Mouse (Mus musculus) 416B (cell line): Measurements from ENCODE around the gene Cyp2j6.
"Not testable (repeated sequence)": the region's sequence is repeated elsewhere in the genome, so short reads cannot be mapped to it uniquely, and the experiment has no call there.

Experiments used
- DNase-seq: peaks from one replicate; pipeline ENCODE4 v3.0.0; 2011; ENCODE audit warnings: low read depth

The Cyp2j6 gene

GRCm38 (mm10) chr4:96553133-96553819 lies at the start of gene Cyp2j6:
Cyp2j6 (minus strand) TSS chr4:96553661.
- DNase-seq: no peak

- no peak for DNase-seq
These were observed 38.3 kb upstream of the Cyp2j6 start for GRCm38 (mm10) chr4:96591791-96592150.

DNA sequence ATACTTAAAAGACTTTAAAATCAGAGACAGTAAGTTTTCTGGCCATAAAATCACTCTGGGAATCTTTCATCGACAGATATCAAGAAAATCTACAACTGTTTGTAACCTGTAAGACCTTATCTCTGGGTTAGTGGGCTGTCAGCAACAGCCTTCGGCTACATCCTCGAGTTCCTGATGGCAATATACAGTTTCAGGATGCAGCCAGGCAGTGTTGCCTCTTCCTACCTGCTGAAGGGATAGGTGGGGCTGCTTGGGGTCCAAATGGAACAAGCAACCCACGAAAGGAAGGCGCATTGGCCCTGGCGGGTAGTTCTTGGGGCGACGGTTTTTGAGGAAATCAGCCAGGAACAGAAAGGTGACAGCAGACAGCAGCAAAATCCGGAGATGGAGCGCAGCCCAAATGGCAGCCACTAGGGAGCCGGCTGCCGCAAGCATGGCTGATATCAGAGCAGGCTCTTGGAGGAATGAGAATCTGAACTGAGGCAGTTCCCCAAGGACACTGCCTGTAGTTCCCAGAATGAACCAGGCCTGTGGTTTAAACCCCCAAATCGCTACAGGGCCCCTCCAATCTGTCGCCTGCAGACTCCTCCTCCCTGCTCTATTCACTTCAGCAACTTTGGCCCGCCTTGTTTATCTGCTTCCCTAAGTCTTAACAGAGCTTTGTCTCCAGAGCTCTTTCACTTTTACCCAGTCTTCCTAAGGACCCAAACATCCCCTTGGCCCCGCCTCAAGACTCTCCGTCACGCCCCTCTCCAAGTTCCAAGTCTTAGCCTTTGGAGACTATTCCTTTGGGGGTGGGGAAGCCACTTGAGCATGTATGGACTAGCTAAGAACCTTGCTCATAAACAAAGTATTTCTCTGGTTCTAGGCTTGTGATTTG lies 37.7 kb upstream of the Cyp2j6 start, which contains the start of gene Cyp2j9:
Gene Cyp2j9 (minus strand): TSS at position 668 of the 880 bp plus-strand sequence.
- no peak for DNase-seq

- DNase-seq: no peak
These were observed 28.1 kb upstream of the Cyp2j6 start for GRCm38 (mm10) chr4:96581425-96582088.

GRCm38 (mm10) chr4:96580351-96580750 lies 26.9 kb upstream of the Cyp2j6 start:
- DNase-seq: not testable (repeated sequence)

GRCm38 (mm10) chr4:96569442-96569841 lies 16.0 kb upstream of the Cyp2j6 start:
- peak; percentile 18 for DNase-seq

DNA sequence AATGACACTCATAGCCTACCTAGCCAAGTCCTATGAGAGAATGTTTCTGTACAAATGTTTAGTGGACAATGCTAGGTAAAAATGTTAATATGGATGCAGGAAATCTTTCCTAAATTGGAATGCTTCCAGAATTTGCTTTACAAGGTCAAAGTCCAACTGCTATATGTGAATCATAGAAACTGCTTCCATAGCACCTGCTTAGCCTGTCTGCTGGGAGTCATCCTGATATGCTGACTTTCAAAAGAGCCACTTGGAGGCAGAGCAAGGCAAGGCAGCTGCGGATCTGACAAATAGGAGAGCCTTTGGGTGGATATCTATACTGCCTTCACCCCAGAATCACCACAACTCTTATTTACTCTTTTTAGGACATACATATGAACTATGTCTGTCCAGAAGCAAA lies 14.5 kb upstream of the Cyp2j6 start:
- no peak for DNase-seq

DNA sequence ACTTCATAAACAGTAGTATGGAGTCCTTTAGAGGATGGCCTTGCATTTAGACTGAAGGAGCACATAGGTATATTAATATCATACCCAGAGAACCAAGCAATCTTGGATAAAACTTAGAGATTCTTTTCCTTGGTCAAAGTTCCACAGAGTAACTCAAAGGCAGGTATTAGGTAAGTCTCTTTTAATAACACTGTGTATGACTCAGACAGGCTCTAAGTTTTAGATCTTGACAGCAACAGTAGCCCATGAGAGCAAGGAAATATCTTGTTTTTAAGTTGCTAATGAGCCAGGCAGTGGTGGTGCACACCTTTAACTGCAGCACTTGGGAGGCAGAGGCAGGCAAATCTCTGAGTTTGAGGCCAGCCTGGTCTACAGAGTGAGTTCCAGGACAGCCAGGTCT lies 12.3 kb upstream of the Cyp2j6 start:
- no peak for DNase-seq

DNA sequence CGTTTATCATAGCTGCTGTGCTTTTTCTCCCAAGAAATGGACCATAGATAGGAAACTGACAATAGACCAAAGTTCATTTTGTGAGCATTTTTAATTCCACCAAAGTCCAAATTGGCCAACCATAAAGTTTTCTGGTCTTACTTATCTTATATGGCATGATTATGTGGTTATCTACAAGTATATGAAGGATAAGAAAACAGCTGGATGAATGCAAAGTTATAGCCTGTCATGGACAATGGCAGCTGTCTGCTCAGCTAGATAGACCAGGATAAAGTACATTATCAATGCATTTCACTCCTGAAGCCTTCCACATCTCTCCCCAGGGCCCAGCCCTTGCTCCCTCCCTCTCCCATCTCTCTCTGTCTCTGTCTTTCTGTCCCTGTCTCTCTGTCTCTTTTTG lies 7.0 kb upstream of the Cyp2j6 start:
- no peak for DNase-seq

GRCm38 (mm10) chr4:96559781-96560180 lies 6.3 kb upstream of the Cyp2j6 start:
- no peak for DNase-seq

- DNase-seq: no peak
These were observed 1.8 kb downstream of the Cyp2j6 start for GRCm38 (mm10) chr4:96551619-96552018.

- DNase-seq: no peak
These were observed 7.5 kb downstream of the Cyp2j6 start for GRCm38 (mm10) chr4:96545976-96546375.

GRCm38 (mm10) chr4:96525772-96526171 lies 27.7 kb downstream of the Cyp2j6 start:
- DNase-seq: peak; percentile 8

DNA sequence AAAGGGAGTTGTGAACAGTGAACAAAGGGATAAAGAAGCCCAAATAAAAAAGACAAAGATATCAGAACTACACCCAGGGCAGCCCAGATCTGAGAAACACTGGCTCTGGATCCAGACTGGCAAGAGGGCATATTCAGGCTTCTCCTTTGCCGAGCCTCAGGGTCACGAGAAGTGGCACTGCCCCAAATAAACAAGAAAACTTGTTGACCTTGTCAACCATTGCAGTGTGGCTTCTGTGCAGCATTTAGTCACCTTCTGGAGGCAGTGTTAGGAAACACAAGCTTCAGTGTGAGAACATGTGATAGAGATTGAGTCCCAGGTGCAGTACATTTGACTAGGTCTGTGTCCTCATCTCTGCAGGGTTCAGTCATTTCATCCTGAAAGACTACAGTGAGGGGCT lies 31.2 kb downstream of the Cyp2j6 start:
- DNase-seq: no peak

- DNase-seq: peak; percentile 2
These were observed 43.4 kb downstream of the Cyp2j6 start for GRCm38 (mm10) chr4:96510083-96510482.

- no peak for DNase-seq
These were observed 46.2 kb downstream of the Cyp2j6 start, which contains the start of gene Cyp2j8 for GRCm38 (mm10) chr4:96507286-96507685. Cyp2j8 (minus strand) TSS chr4:96507386.
